In the genomic region with DNA sequence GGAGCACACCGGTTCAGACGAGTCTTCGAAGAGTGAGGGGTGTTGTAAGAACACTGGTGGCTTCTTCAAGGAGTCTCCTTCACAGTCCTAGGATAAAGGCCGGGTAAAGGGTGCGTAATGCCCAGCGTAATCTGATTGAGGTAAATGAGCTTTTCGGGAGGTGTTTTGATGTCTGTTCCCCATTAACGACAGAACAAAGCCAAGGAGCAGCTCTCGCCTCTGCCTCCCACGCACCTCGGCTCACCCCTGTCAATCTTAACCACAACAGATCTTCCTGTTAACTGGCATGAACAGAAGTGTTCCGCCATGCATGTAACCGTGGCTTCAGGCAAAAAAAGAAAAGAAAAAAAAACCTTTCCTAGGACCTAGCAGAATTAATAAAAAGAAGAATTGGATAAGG, we compare ENCODE assay signal across 8 mouse cellular contexts. TPM values are rescaled to one million over a fixed set of nuclear protein-coding genes. Genes with fewer than 3 reads are reported as not detected.
A peak's percentile ranks its signal among the peaks of the same experiment; 100 is the strongest.
DNase-seq lines count a peak whose midpoint lies in the region; ATAC-seq lines count a peak whose summit lies in the region.
"Had no signal": no experiment of that assay in that cellular context is flagged by ENCODE, and none has a peak within 500 bp of the region (broad histone marks: within the 10 kb centered on the region; RNA-seq: fewer than 3 reads in every experiment).

No protein-coding gene starts in this region.

- DNase-seq in B cell, adult 2 months: peak; percentile 23 to 28
- DNase-seq in CD4-positive, CD25-positive, alpha-beta regulatory T cell, adult 2 months (ENCODE audit: low read depth, low spot score): peak; percentile 73
- peak; percentile 56 for DNase-seq in embryonic facial prominence, embryonic 11.5 days (ENCODE audit: low spot score)
- DNase-seq in layer of hippocampus, adult 9-11 months: no peak
- DNase-seq in layer of hippocampus, adult 8-10 months (ENCODE audit: low spot score in 2 of 2): no peak
- no peak for DNase-seq in frontal cortex, postnatal 14 days (ENCODE audit: low spot score in 2 of 2)

- no peak overlapping the region for H3K27ac ChIP-seq in embryonic facial prominence, embryonic 11.5 days (replicated peaks; ENCODE audit: low read depth, low read length)
- H3K27ac ChIP-seq in limb, embryonic 12.5 days: no peak overlapping the region
- H3K27ac ChIP-seq: heart, embryonic 13.5 days had no signal

- ATAC-seq in embryonic facial prominence, embryonic 11.5 days (replicated peaks; ENCODE audit: insufficient number of reproducible peaks, low FRiP score, low TSS enrichment, low read depth): 0 out of 2 replicates have a peak, but pooled peaks have one; percentile 34
- no peak for ATAC-seq in limb, embryonic 12.5 days (ENCODE audit: insufficient number of reproducible peaks, insufficient read depth, low FRiP score, low TSS enrichment, low read depth)

- H3K4me3 ChIP-seq in embryonic facial prominence, embryonic 11.5 days (ENCODE audit: low read depth, low read length): no peak overlapping the region
- H3K4me3 ChIP-seq in limb, embryonic 12.5 days (replicated peaks): no peak overlapping the region
- H3K4me3 ChIP-seq: heart, embryonic 13.5 days had no signal

- no peaks in the 10 kb centered on the region for H3K27me3 ChIP-seq in embryonic facial prominence, embryonic 11.5 days (ENCODE audit: control insufficient read depth, insufficient read depth, low read length)
- H3K27me3 ChIP-seq in limb, embryonic 12.5 days: no peaks in the 10 kb centered on the region
- H3K27me3 ChIP-seq: heart, embryonic 13.5 days had no signal

- no peaks in the 10 kb centered on the region for H3K4me1 ChIP-seq in embryonic facial prominence, embryonic 11.5 days (ENCODE audit: control insufficient read depth, insufficient read depth, low read length)
- peaks cover 14% of the 10 kb centered on the region for H3K4me1 ChIP-seq in limb, embryonic 12.5 days (replicated peaks)
- H3K4me1 ChIP-seq: heart, embryonic 13.5 days had no signal

- 19% methylated on average over 13 of the region's 13 CpGs for whole genome bisulfite sequencing in embryonic facial prominence, embryonic 11.5 days
- 33% methylated on average over 13 of the region's 13 CpGs for WGBS in limb, embryonic 12.5 days

- no peak overlapping the region for H3K4me2 ChIP-seq in embryonic facial prominence, embryonic 11.5 days (ENCODE audit: low read depth, low read length)
- 0 out of 2 replicates have a peak overlapping the region, but pooled peaks have one; percentile 2 for H3K4me2 ChIP-seq in limb, embryonic 12.5 days
- H3K4me2 ChIP-seq: heart, embryonic 13.5 days had no signal

- no peak overlapping the region for H3K9ac ChIP-seq in embryonic facial prominence, embryonic 11.5 days (replicated peaks; ENCODE audit: low read length)
- no peak overlapping the region for H3K9ac ChIP-seq in limb, embryonic 12.5 days (replicated peaks)
- H3K9ac ChIP-seq: heart, embryonic 13.5 days had no signal

- no peaks in the 10 kb centered on the region for H3K9me3 ChIP-seq in embryonic facial prominence, embryonic 11.5 days (replicated peaks; ENCODE audit: control insufficient read depth, low read length)
- H3K9me3 ChIP-seq in limb, embryonic 12.5 days: no peaks in the 10 kb centered on the region
- H3K9me3 ChIP-seq: heart, embryonic 13.5 days had no signal

- no peaks in the 10 kb centered on the region for H3K36me3 ChIP-seq in embryonic facial prominence, embryonic 11.5 days (replicated peaks; ENCODE audit: control insufficient read depth, insufficient read depth, low read depth, low read length)
- H3K36me3 ChIP-seq in limb, embryonic 12.5 days: no peaks in the 10 kb centered on the region
- H3K36me3 ChIP-seq: heart, embryonic 13.5 days had no signal

RNA-seq across cellular contexts. Expression of a gene that starts 13.5 kb away (rescaled TPM):
- 6.8 and 8.8 TPM in 2 replicates for polyA plus RNA-seq in embryonic facial prominence, embryonic 11.5 days (2014; fragmentation: Nextera tagmentation; extraction: Ambion mirVana)
- polyA plus RNA-seq in limb, embryonic 12.5 days (2016; fragmentation: Nextera tagmentation; extraction: Ambion mirVana): 4.4 and 4.7 TPM in 2 replicates
- 10 to 100 TPM; 11.8 to 14.2 (median 13.2) TPM for total RNA-seq in layer of hippocampus, adult 8-10 months (2022)

Comparison
In these comparisons a context has a peak if more than half of its experiments do, and no peak if none do; other contexts are left out.
1. DNase-seq: peak in B cell, adult 2 months (2 of 2), CD4-positive, CD25-positive, alpha-beta regulatory T cell, adult 2 months (single experiment) and embryonic facial prominence, embryonic 11.5 days (single experiment); none in layer of hippocampus, adult 9-11 months (single experiment), layer of hippocampus, adult 8-10 months (0 of 2) and frontal cortex, postnatal 14 days (0 of 2).